Mouse (Mus musculus): ENCODE measurements around the gene Olfr172. TPM values are rescaled to one million over a fixed set of nuclear protein-coding genes. Genes with fewer than 3 reads are reported as not detected.

Olfr172 gene
- not detected in 2 replicates for polyA plus RNA-seq (2016; fragmentation: Nextera tagmentation; extraction: Ambion mirVana)

GRCm38 (mm10) chr16:58763076-58763475 is at the start of gene Olfr172:
TSS of gene Olfr172 (minus strand) at chr16:58763176.
- Histone ChIP-seq H3K4me3 (no peak within 1 kb of the TSS), H3K27ac (replicated peaks) (no peak within 1 kb of the TSS), H3K27me3 (ENCODE audit: low read depth, poor library complexity, severe bottlenecking) (no peaks in the 10 kb centered on the region), H3K36me3 (no peaks in the 10 kb centered on the region), H3K9me3 (replicated peaks) (no peaks in the 10 kb centered on the region; the same call in 1 of the 2 replicates), H3K4me1 (no peaks in the 10 kb centered on the region)
- DNase-seq (ENCODE audit: low spot score) = no peak
- WGBS = 82% methylated on average over 1 of the region's 1 CpGs

- Histone ChIP-seq H3K36me3 (no peaks in the 10 kb centered on the region), H3K27ac (replicated peaks) (no peak within 1 kb of the TSS), H3K4me3 (no peak within 1 kb of the TSS), H3K9me3 (replicated peaks) (no peaks in the 10 kb centered on the region), H3K27me3 (ENCODE audit: low read depth, poor library complexity, severe bottlenecking) (no peaks in the 10 kb centered on the region), H3K4me1 (no peaks in the 10 kb centered on the region)
- DNase-seq (ENCODE audit: low spot score) = no peak
- WGBS = 81% methylated on average over 2 of the region's 2 CpGs
Measured at GRCm38 (mm10) chr16:58800168-58800567, 37.2 kb upstream of the Olfr172 start, which contains the start of gene Olfr173. TSS of gene Olfr173 (minus strand) at chr16:58800268.

- H3K27ac ChIP-seq (replicated peaks) = no peak overlapping the region
- no peaks in the 10 kb centered on the region for H3K9me3 ChIP-seq (replicated peaks)
- no peak overlapping the region for H3K4me3 ChIP-seq
- no peaks in the 10 kb centered on the region for H3K27me3 ChIP-seq (ENCODE audit: low read depth, poor library complexity, severe bottlenecking)
- H3K4me1 ChIP-seq = no peaks in the 10 kb centered on the region
- no peak for DNase-seq (ENCODE audit: low spot score)
- H3K36me3 ChIP-seq = no peaks in the 10 kb centered on the region
Measured at GRCm38 (mm10) chr16:58756191-58756590, 6.8 kb downstream of the Olfr172 start.

DNA sequence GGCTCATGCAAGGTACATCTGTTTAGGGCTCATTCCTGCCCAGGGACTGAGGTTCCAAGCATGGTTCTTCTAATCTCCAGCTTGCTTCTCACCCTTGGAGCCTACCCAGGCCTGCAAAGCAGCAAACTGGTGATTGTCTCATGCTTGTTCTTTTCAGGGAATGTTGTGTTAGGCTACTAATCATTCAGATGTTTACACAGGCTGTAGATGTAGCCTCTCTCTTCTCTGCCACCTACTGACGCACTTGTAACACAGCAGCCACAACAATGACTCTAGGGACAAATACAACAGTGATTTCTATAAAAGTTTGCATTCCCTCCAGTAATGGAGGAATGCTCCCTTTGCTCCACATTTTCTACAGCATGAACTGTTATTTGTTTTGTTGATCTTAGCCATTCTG is 11.7 kb downstream of the Olfr172 start:
- Histone ChIP-seq H3K9me3 (replicated peaks) (no peaks in the 10 kb centered on the region), H3K27ac (replicated peaks) (no peak overlapping the region), H3K36me3 (no peaks in the 10 kb centered on the region), H3K4me3 (no peak overlapping the region), H3K27me3 (ENCODE audit: low read depth, poor library complexity, severe bottlenecking) (no peaks in the 10 kb centered on the region), H3K4me1 (no peaks in the 10 kb centered on the region)
- DNase-seq (ENCODE audit: low spot score) = no peak
- 38% methylated on average over 1 of the region's 1 CpGs for WGBS

DNA sequence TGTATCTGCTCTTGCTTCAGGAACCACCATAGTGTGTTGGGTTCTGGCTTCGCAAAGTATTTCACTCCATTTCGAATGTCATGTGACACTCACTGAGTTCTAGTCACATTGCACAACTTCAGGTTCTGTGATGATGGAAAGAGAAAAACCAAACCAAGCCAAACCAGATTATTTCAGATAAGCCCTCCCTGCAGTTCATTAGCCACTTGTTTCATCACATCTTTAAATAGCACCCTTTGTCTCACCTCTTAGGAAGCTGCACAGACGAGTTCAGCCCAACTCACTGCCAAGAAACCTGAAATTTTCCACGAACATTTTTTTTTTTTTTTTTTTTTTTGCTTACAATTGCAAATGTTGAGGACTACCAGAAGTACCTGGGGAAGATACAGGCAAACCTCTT is 16.3 kb downstream of the Olfr172 start:
- Histone ChIP-seq H3K27ac (replicated peaks) (no peak overlapping the region), H3K27me3 (ENCODE audit: low read depth, poor library complexity, severe bottlenecking) (no peaks in the 10 kb centered on the region), H3K9me3 (replicated peaks) (no peaks in the 10 kb centered on the region), H3K4me3 (no peak overlapping the region), H3K36me3 (no peaks in the 10 kb centered on the region), H3K4me1 (no peaks in the 10 kb centered on the region)
- WGBS = 75% methylated on average over 4 of the region's 4 CpGs
- DNase-seq (ENCODE audit: low spot score) = no peak

- Histone ChIP-seq H3K27ac (replicated peaks) (no peak overlapping the region), H3K4me3 (no peak overlapping the region), H3K27me3 (ENCODE audit: low read depth, poor library complexity, severe bottlenecking) (no peaks in the 10 kb centered on the region), H3K9me3 (replicated peaks) (no peaks in the 10 kb centered on the region), H3K4me1 (no peaks in the 10 kb centered on the region), H3K36me3 (peaks cover 4% of the 10 kb centered on the region; the same call in 1 of the 2 replicates)
- no peak for DNase-seq (ENCODE audit: low spot score)
- 92% methylated on average over 5 of the region's 5 CpGs for WGBS
Measured at GRCm38 (mm10) chr16:58740751-58741150, 22.2 kb downstream of the Olfr172 start.

DNA sequence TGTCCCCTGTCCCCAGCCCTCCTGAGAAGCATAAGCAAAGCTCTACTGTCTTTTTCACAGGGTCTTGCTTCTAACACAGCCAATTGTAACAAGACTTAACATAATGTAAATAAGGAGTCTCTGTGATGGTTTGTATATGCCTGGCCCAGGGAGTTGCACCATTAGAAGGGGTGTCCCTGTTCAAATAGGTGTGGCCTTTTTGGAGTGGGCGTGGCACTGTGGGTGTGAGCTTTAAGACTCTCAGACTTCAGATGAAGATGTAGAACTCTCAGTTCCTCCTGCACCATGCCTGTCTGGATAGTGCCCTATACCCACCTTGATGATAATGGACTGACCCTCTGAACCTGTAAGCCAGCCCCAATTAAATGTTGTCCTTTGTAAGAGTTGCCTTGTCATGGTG is 24.2 kb downstream of the Olfr172 start:
- Histone ChIP-seq H3K4me1 (no peaks in the 10 kb centered on the region), H3K9me3 (replicated peaks) (no peaks in the 10 kb centered on the region), H3K27me3 (ENCODE audit: low read depth, poor library complexity, severe bottlenecking) (no peaks in the 10 kb centered on the region), H3K4me3 (no peak overlapping the region), H3K36me3 (peaks cover 22% of the 10 kb centered on the region), H3K27ac (replicated peaks) (no peak overlapping the region)
- no peak for DNase-seq (ENCODE audit: low spot score)
- 92% methylated on average over 1 of the region's 1 CpGs for whole genome bisulfite sequencing

DNA sequence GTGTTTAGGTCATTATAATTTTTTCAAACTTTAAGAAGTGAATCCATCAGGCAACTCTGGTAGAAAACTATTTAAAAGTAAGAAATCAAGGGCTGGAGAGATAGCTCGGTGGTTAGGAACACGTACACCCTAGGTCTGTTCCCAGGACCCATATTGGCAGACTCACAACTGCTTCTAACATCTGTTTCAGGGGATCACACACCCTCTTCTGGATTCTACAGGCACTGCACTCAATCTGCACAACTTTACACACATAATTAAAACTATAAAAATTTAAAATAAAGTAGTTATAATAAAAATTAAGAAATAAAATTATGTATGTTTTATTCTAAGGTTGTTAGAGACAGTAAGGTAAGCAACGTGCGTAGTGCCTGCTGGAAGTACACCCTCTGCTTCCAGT is 24.8 kb downstream of the Olfr172 start:
- Histone ChIP-seq H3K36me3 (peaks cover 27% of the 10 kb centered on the region), H3K4me1 (no peaks in the 10 kb centered on the region), H3K4me3 (no peak overlapping the region), H3K27me3 (ENCODE audit: low read depth, poor library complexity, severe bottlenecking) (no peaks in the 10 kb centered on the region), H3K9me3 (replicated peaks) (no peaks in the 10 kb centered on the region), H3K27ac (replicated peaks) (no peak overlapping the region)
- DNase-seq (ENCODE audit: low spot score) = no peak
- WGBS = 81% methylated on average over 4 of the region's 4 CpGs

GRCm38 (mm10) chr16:58728176-58728671 is 34.8 kb downstream of the Olfr172 start:
- peak overlapping the region; percentile 90 for H3K27ac ChIP-seq (replicated peaks)
- H3K4me1 ChIP-seq = peaks cover 9% of the 10 kb centered on the region
- no peaks in the 10 kb centered on the region for H3K27me3 ChIP-seq (ENCODE audit: low read depth, poor library complexity, severe bottlenecking)
- under 1% methylated on average over 27 of the region's 31 CpGs for WGBS
- no peak for DNase-seq (ENCODE audit: low spot score)
- H3K4me3 ChIP-seq = peak overlapping the region; percentile 81
- H3K36me3 ChIP-seq = peaks cover 37% of the 10 kb centered on the region
- H3K9me3 ChIP-seq (replicated peaks) = no peaks in the 10 kb centered on the region

DNA sequence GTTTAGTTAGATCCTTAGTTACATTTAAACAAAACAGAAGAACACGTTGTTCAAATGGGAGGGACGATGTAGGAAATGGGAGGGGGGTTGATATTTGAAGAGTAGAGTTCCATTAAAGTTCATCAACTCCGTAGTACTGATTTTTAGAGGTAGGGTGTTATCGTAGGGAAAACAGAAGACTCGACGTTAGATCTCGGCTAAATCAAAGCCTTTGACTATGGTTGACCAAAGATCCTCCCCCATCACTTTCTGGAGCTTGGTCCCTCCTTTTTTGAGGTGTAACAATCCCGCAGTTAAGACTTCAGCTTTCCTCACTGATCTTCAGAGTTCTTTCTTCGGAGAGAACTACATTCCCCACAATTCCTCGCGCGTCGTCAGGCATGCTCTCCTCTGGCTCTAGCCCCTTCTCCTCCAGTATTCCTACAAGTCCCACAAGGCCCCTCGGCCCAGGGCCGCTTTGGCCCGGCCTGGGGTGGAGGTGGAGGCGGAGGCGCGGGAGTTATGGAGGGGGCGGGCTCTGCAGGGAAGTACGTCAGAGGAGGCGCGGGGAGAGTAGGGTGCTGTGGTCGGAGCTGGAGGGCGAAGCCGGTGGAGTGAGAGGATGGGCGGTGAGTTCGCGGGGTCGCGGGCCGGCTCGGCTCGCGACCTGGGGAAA is 35.4 kb downstream of the Olfr172 start, which contains the start of gene Cldnd1:
Gene Cldnd1 (plus strand): TSS at position 434 of the 655 bp plus-strand sequence.
- no peaks in the 10 kb centered on the region for H3K9me3 ChIP-seq (replicated peaks)
- no peaks in the 10 kb centered on the region for H3K27me3 ChIP-seq (ENCODE audit: low read depth, poor library complexity, severe bottlenecking)
- H3K36me3 ChIP-seq = peaks cover 31% of the 10 kb centered on the region
- peak within 1 kb of the TSS; percentile 81 for H3K4me3 ChIP-seq
- DNase-seq (ENCODE audit: low spot score) = peak; percentile 97
- H3K4me1 ChIP-seq = peaks cover 9% of the 10 kb centered on the region
- H3K27ac ChIP-seq (replicated peaks) = peak within 1 kb of the TSS; percentile 90
- WGBS = 2% methylated on average over 35 of the region's 35 CpGs

GRCm38 (mm10) chr16:58726680-58727476 is 36.1 kb downstream of the Olfr172 start:
- peak overlapping the region; percentile 90 for H3K27ac ChIP-seq (replicated peaks)
- no peak for DNase-seq (ENCODE audit: low spot score)
- no peaks in the 10 kb centered on the region for H3K9me3 ChIP-seq (replicated peaks)
- no peaks in the 10 kb centered on the region for H3K27me3 ChIP-seq (ENCODE audit: low read depth, poor library complexity, severe bottlenecking)
- 85% methylated on average over 11 of the region's 11 CpGs for WGBS
- H3K4me3 ChIP-seq = peak overlapping the region; percentile 81
- H3K36me3 ChIP-seq = peaks cover 23% of the 10 kb centered on the region
- H3K4me1 ChIP-seq = peaks cover 9% of the 10 kb centered on the region

DNA sequence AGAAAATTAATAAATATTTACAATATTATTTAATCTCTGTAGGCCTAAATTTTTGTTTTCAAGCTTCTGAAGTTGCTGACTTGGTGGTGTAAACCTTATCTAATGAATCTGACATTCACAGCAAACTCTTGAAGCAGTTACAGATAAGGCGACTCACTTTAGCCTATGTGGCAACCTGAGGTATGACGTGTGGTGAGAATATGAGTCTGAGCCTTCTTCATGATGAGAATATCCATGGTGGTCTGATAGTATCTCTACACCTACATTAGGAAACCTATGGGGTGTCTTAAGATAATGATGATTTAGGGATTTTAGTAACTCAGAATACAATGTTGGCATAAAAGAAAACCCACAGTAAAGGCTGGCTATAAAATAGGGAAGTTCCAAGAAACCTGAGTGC is 40.7 kb downstream of the Olfr172 start:
- no peaks in the 10 kb centered on the region for H3K9me3 ChIP-seq (replicated peaks)
- H3K27me3 ChIP-seq (ENCODE audit: low read depth, poor library complexity, severe bottlenecking) = no peaks in the 10 kb centered on the region
- peaks cover 3% of the 10 kb centered on the region; the same call in 1 of the 2 replicates for H3K4me1 ChIP-seq
- no peak overlapping the region for H3K4me3 ChIP-seq
- no peak overlapping the region for H3K27ac ChIP-seq (replicated peaks)
- no peak for DNase-seq (ENCODE audit: low spot score)
- WGBS = 92% methylated on average over 2 of the region's 2 CpGs
- no peaks in the 10 kb centered on the region for H3K36me3 ChIP-seq

- peaks cover 3% of the 10 kb centered on the region; the same call in 1 of the 2 replicates for H3K4me1 ChIP-seq
- no peaks in the 10 kb centered on the region for H3K9me3 ChIP-seq (replicated peaks)
- no peaks in the 10 kb centered on the region for H3K36me3 ChIP-seq
- DNase-seq (ENCODE audit: low spot score) = no peak
- H3K27ac ChIP-seq (replicated peaks) = no peak within 1 kb of the TSS
- WGBS = 87% methylated on average over 7 of the region's 7 CpGs
- H3K4me3 ChIP-seq = no peak within 1 kb of the TSS
- H3K27me3 ChIP-seq (ENCODE audit: low read depth, poor library complexity, severe bottlenecking) = no peaks in the 10 kb centered on the region
Measured at GRCm38 (mm10) chr16:58718666-58719120, 44.3 kb downstream of the Olfr172 start, which contains the start of gene Gpr15. TSS of gene Gpr15 (minus strand) at chr16:58719070.

Measured in midbrain, embryonic 10.5 days (tissue).